Mouse (Mus musculus) neural tube, embryonic 12.5 days (tissue): Measurements from ENCODE around the gene Cd3eap. TPM values are rescaled to one million over a fixed set of nuclear protein-coding genes. Genes with fewer than 3 reads are reported as not detected.

Experiments
- ATAC-seq: fragments of 200-750 bp; cut with Nextera tagmentation; 2 replicates; pipeline ENCODE4 v1.8.0; 2017; ENCODE audit warnings: low read depth, mild to moderate bottlenecking, moderate TSS enrichment, moderate library complexity; ENCODE audit not compliant: low FRiP score
- H3K27ac ChIP-seq: fragments of 300-500 bp; sonication (generic); 2 replicates; pipeline ENCODE4 v1.5.1; 2016
- H3K27me3 ChIP-seq: fragments of 300-500 bp; sonication (generic); replicated peaks from 2 replicates; pipeline ENCODE4 v1.6.1; 2016; ENCODE audit warnings: mild to moderate bottlenecking
- H3K36me3 ChIP-seq: fragments of 300-500 bp; sonication (generic); 2 replicates; pipeline ENCODE4 v1.6.1; 2016; ENCODE audit warnings: mild to moderate bottlenecking
- H3K4me1 ChIP-seq: fragments of 300-500 bp; sonication (generic); 2 replicates; pipeline ENCODE4 v1.6.1; 2016
- H3K4me2 ChIP-seq: fragments of 300-500 bp; sonication (generic); replicated peaks from 2 replicates; pipeline ENCODE4 v1.6.1; 2016; ENCODE audit warnings: mild to moderate bottlenecking
- H3K4me3 ChIP-seq: fragments of 300-500 bp; sonication (generic); 2 replicates; pipeline ENCODE4 v1.5.1; 2016
- H3K9ac ChIP-seq: fragments of 300-500 bp; sonication (generic); 2 replicates; pipeline ENCODE4 v1.6.1; 2016; ENCODE audit warnings: mild to moderate bottlenecking
- H3K9me3 ChIP-seq: fragments of 300-500 bp; sonication (generic); 2 replicates; pipeline ENCODE4 v1.6.1; 2016; ENCODE audit warnings: mild to moderate bottlenecking
- WGBS: fragments of 180-500 bp; shearing (Covaris S2); methylation state at CpG from one replicate; pipeline ENCODE4 v1.1.7; 2016; 5-methylcytosine and 5-hydroxymethylcytosine counted together
- polyA plus RNA-seq: library from polyadenylated mRNA; unstranded; fragments of >200 nt; fragmentation: Nextera tagmentation; extraction: Ambion mirVana; gene quantifications from 2 replicates; pipeline ENCODE4 v1.2.1, GENCODE M21; 2016

The Cd3eap gene
- polyA plus RNA-seq, 1 experiment from 2014 or later: 19.8 TPM

DNA sequence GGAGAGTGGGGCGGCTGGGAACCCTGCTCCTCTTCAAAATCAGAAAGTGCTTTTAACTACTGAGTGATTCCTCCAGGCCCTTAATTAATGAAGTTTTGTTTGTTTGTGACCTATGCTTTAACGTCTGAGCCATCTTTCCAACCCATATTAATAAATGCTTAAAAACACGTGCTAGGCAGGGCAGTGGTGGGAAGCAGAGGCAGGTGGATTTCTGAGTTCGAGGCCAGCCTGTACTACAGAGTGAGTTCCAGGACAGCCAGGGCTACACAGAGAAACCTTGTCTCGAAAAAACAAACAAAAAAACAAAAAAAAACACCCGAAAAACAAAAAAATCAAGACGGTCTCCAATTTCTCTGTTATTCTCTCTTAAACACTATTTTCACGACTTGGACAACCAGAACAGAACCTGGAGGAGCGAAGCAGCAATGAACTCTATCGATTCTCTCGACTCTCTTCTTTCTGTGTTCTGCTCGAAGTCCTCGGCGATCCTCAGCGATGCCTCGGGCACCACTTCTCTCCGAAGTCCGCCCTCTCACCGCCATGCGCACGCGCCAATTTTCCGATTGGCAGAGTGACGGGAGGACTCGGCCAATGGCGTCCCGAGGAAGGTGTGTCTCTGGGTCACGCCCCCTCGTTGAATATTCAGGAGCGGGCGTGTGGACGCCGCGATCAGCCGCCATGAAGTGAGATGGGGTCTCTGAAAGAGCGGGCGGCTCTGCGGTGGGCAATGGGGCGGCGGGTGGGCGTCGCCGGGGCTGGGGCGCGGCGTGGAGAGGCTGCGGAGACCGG is 22.3 kb upstream of the Cd3eap start, which contains the start of gene Ercc2:
Gene Ercc2, plus strand, starts transcription at position 634 of the 789 bp plus-strand sequence.
- H3K9ac ChIP-seq: peak within 1 kb of the TSS; percentile 87
- H3K27me3 ChIP-seq: no peaks in the 10 kb centered on the region
- peaks cover 30% of the 10 kb centered on the region for H3K36me3 ChIP-seq
- H3K4me2 ChIP-seq: peak within 1 kb of the TSS; percentile 75
- H3K9me3 ChIP-seq: no peaks in the 10 kb centered on the region
- no peak within 1 kb of the TSS for H3K27ac ChIP-seq
- WGBS: 6% methylated on average over 48 of the region's 48 CpGs
- ATAC-seq: peak; percentile 95
- H3K4me3 ChIP-seq: peak within 1 kb of the TSS; percentile 94
- peaks cover 18% of the 10 kb centered on the region for H3K4me1 ChIP-seq

DNA sequence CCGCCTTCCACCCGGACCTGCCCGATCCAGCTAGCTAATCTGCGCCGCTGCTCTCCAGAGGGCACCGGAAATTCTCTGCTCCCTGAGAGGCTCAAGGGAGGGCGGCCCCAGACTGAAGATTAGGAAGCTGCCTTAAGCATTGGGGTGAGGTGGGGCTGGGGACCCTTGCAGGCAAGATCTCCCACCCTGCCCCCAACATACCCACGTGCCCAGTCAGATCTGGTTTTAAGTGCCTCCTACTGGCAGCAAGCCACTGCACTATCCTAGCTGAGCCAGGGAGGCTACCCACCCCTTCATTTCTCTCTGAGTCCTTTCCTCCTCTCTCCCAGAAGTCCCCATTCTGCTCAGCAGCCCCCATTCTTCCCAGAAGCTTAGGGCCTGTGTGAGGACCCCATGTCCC is 18.8 kb upstream of the Cd3eap start:
- no peaks in the 10 kb centered on the region for H3K9me3 ChIP-seq
- H3K27me3 ChIP-seq: no peaks in the 10 kb centered on the region
- H3K27ac ChIP-seq: no peak overlapping the region
- H3K36me3 ChIP-seq: peaks cover 5% of the 10 kb centered on the region
- no peak overlapping the region for H3K4me2 ChIP-seq
- H3K9ac ChIP-seq: no peak overlapping the region
- H3K4me3 ChIP-seq: no peak overlapping the region
- ATAC-seq: no peak
- WGBS: 78% methylated on average over 8 of the region's 8 CpGs
- peaks cover 8% of the 10 kb centered on the region for H3K4me1 ChIP-seq

DNA sequence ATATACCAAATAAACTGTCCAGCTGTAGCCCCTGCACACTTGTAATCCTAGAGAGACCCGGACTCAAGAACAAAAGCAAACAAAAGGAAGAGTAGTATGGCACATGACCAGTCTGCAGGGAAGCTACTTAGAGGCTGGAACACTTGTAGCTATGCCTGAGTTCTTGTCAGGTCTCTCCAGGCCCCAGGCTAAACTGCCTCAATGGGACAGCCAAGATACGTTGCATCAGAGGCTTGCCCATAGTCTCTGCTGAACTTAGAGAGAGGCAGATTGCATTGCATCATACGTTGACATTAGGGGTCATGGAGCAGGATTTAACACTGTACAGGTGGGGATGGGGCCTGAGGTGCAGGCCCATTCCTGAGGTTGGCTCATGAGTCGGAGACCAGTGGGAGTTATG is 16.7 kb upstream of the Cd3eap start:
- Histone ChIP-seq H3K4me1 (no peaks in the 10 kb centered on the region), H3K4me2 (no peak overlapping the region), H3K27me3 (no peaks in the 10 kb centered on the region), H3K4me3 (no peak overlapping the region), H3K9ac (no peak overlapping the region), H3K9me3 (no peaks in the 10 kb centered on the region), H3K27ac (no peak overlapping the region), H3K36me3 (peaks cover 5% of the 10 kb centered on the region)
- ATAC-seq: no peak
- 91% methylated on average over 4 of the region's 4 CpGs for WGBS

DNA sequence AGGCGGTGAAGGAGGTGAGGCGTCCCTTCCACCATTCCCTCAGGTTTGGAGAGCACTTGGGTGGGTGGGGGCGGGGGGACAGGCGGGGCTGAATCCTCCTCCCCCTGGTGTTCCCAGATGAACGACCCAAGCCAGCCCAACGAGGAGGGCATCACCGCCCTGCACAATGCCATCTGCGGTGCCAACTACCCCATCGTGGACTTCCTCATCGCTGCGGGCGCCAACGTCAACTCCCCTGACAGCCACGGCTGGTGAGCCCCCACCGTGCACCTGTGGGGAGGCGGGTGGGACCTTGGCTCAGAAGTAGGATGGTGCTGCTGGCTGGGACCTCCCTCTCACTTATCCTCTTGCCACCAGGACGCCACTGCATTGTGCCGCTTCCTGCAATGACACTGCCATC is 16.1 kb upstream of the Cd3eap start:
- ATAC-seq: no peak
- H3K9ac ChIP-seq: no peak overlapping the region
- 74% methylated on average over 18 of the region's 18 CpGs for WGBS

DNA sequence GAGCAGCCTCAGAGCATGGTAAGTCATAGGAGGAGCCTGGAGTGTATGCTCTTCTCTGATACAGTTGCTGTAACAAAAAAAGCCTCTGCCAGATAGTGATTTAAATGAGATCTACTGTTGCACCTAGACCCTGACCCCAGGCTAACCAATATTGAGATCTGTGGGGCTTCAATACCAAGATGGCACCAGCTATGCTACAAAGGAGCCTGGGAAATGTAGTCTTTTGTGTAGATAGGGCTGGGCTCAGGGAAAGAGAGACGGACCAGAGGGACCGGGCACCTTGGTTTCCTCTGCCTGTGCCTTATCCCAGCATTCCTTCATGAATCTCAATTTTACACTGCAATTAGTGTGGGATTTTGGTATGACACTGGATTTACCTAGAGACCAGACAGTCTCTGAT is 14.1 kb upstream of the Cd3eap start:
- Histone ChIP-seq H3K27me3 (0 out of 2 replicates have a peak, but pooled peaks cover 8% of the 10 kb centered on the region), H3K4me3 (no peak overlapping the region), H3K4me2 (no peak overlapping the region), H3K4me1 (peaks cover 4% of the 10 kb centered on the region; the same call in 1 of the 2 replicates), H3K9me3 (no peaks in the 10 kb centered on the region), H3K27ac (no peak overlapping the region), H3K36me3 (peaks cover 5% of the 10 kb centered on the region), H3K9ac (no peak overlapping the region)
- no peak for ATAC-seq
- WGBS: 83% methylated on average over 2 of the region's 2 CpGs

More for the DNA sequence above, 16.1 kb upstream of the Cd3eap start:
- Histone ChIP-seq H3K36me3 (peaks cover 5% of the 10 kb centered on the region), H3K4me2 (no peak overlapping the region), H3K27me3 (no peaks in the 10 kb centered on the region), H3K4me3 (no peak overlapping the region), H3K4me1 (no peaks in the 10 kb centered on the region), H3K27ac (no peak overlapping the region), H3K9me3 (no peaks in the 10 kb centered on the region)

DNA sequence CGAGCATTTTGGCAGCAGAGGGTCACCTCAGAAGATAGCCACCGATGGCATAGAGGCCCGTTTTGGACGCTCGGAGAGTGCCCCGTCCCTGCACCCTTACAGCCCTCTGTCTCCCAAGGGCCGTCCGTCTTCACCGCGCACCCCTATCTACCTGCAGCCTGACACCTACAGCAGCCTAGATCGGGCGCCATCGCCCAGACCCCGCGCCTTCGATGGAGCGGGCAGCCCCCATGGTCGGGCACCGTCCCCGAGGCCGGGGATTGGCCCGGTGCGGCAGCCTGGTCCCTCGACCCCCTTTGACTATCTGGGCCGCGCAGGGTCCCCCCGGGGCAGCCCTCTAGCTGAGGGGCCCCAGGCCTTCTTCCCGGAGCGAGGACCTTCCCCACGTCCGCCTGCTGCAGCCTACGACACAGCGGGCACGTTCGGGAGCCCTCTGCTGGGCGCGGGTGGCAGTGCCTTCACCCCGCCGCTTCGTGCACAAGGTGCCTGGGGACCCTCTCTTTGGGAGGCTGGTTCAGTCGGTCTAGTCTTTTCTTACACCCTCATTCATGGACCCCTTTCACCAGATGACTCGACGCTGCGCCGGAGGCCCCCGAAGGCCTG is 10.6 kb upstream of the Cd3eap start:
- ATAC-seq: peak; percentile 76
- Histone ChIP-seq H3K9me3 (no peaks in the 10 kb centered on the region), H3K4me1 (peaks cover 4% of the 10 kb centered on the region; the same call in 1 of the 2 replicates), H3K36me3 (no peaks in the 10 kb centered on the region), H3K27me3 (0 out of 2 replicates have a peak, but pooled peaks cover 8% of the 10 kb centered on the region), H3K9ac (peak overlapping the region; percentile 62), H3K4me3 (peak overlapping the region; percentile 38), H3K27ac (no peak overlapping the region), H3K4me2 (peak overlapping the region; percentile 74)
- 10% methylated on average over 46 of the region's 46 CpGs for WGBS

DNA sequence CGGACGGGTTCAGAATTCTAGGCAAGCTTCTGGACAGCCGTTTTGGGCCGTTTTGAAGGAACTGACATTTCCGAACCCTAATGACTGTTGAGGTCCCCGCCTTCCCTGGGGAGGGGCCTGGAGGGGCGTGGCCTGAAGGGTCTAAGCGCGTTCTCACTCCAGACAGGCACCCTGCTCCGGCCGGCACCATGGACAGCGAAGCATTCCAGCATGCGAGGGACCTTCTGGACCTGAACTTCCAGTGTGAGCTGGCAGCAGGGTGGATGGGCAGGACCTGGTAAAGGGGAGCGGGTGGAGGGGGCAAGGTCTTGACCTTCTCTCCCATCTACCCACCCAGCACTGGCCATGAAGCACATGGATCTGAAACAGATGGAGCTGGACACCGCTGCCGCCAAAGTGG is 9.1 kb upstream of the Cd3eap start:
- 24% methylated on average over 16 of the region's 16 CpGs for WGBS
- Histone ChIP-seq H3K4me2 (no peak overlapping the region), H3K27ac (no peak overlapping the region), H3K9ac (no peak overlapping the region), H3K36me3 (no peaks in the 10 kb centered on the region), H3K27me3 (0 out of 2 replicates have a peak, but pooled peaks cover 8% of the 10 kb centered on the region), H3K9me3 (no peaks in the 10 kb centered on the region), H3K4me1 (peaks cover 4% of the 10 kb centered on the region; the same call in 1 of the 2 replicates), H3K4me3 (no peak overlapping the region)
- ATAC-seq: no peak

DNA sequence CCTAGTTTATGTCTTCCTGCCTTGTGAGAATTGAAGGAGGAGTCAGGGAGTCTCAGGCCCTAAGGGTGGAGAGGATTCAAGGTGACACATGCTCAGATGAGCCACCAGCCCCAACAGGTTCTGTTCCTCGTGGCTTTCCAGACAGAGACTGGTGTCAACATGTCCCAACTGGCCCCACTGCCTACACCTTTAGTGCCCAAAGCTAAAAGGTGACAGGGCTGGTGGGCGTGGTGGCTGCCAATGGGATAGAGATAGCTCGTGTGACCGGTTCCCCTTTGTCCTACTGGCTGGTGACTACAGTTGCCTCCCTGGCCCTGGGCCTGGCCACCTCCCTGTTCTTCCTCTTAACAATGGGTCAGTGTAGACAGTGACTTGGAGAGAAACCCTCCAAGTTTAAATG is 6.1 kb upstream of the Cd3eap start:
- no peak overlapping the region for H3K4me3 ChIP-seq
- no peaks in the 10 kb centered on the region for H3K9me3 ChIP-seq
- 0 out of 2 replicates have a peak, but pooled peaks cover 8% of the 10 kb centered on the region for H3K27me3 ChIP-seq
- no peak overlapping the region for H3K9ac ChIP-seq
- peaks cover 18% of the 10 kb centered on the region for H3K4me1 ChIP-seq
- no peak overlapping the region for H3K27ac ChIP-seq
- ATAC-seq: no peak
- H3K36me3 ChIP-seq: no peaks in the 10 kb centered on the region
- H3K4me2 ChIP-seq: no peak overlapping the region
- 80% methylated on average over 4 of the region's 4 CpGs for WGBS

DNA sequence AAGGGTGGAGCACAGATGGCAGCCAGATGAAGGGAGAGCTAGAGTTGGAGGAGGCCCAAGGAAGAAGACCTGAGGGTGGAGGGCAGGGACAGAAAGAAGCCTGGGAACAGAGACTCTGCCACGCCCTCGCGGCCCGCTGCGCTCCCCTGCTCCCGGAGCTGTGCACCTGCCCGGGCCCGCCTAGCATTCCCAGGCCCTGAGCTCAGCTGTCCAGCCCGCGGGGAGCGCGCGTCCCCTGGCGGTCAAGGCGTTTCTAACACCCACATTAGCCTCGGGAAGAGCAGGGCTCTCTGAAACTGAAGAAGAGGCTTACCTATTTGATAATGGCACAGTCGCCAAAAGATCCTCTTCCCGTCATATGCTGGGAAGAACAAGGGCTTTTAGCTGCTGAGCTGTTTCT is 4.6 kb upstream of the Cd3eap start:
- Histone ChIP-seq H3K9ac (no peak overlapping the region), H3K4me2 (peak overlapping the region; percentile 18; the same call in 1 of the 2 replicates), H3K4me1 (peaks cover 19% of the 10 kb centered on the region), H3K4me3 (no peak overlapping the region), H3K27ac (no peak overlapping the region), H3K27me3 (0 out of 2 replicates have a peak, but pooled peaks cover 4% of the 10 kb centered on the region), H3K9me3 (no peaks in the 10 kb centered on the region), H3K36me3 (no peaks in the 10 kb centered on the region)
- no peak for ATAC-seq
- WGBS: 6% methylated on average over 18 of the region's 18 CpGs

DNA sequence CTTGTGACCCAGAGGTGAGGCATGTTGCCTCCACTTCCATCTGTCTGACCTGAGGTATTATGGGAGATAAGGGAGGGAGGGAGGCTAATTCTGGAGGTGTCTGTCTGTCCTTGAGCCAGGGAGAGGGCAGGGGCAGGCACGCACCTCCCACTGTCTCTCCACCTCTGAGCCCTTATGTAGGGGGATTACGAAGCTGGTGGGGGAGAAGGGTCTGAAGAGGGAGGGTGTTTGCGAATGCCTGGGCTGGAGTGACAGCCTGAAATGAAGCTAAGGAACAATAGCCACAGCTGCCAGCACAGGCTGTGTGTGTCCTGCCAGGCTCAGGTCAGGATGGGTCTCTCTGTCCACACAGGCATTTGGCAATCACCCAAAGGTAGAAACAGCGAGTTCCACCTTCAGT is 3.0 kb upstream of the Cd3eap start:
- H3K36me3 ChIP-seq: peaks cover 8% of the 10 kb centered on the region
- no peaks in the 10 kb centered on the region for H3K27me3 ChIP-seq
- 60% methylated on average over 4 of the region's 4 CpGs for WGBS
- H3K9me3 ChIP-seq: no peaks in the 10 kb centered on the region
- ATAC-seq: no peak
- H3K27ac ChIP-seq: no peak overlapping the region
- peak overlapping the region; percentile 99; the same call in 1 of the 2 replicates for H3K4me2 ChIP-seq
- no peak overlapping the region for H3K9ac ChIP-seq
- peaks cover 29% of the 10 kb centered on the region for H3K4me1 ChIP-seq
- no peak overlapping the region for H3K4me3 ChIP-seq

DNA sequence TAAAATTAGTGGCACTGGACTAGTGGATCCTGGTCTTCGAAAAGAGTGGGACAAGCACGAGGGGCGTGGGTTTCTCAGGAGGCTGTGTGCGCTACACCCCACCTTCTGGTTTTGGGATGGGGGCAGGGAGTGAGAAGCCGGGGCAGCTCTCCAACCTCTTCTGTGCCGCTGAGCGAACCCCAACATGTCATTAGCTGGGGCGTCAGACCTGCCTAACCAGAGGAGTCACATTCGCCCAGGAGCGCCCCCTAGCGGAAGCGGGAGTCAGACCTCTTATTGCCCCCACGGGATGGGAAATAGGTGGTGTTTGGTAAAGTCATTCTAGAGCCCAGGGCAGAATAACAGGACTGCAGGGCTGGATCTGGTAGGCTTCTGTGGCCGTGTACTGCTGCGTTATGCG is 2.4 kb upstream of the Cd3eap start:
- Histone ChIP-seq H3K9me3 (no peaks in the 10 kb centered on the region), H3K27ac (no peak overlapping the region), H3K36me3 (peaks cover 12% of the 10 kb centered on the region), H3K4me2 (peak overlapping the region; percentile 99), H3K27me3 (no peaks in the 10 kb centered on the region), H3K9ac (no peak overlapping the region), H3K4me3 (peak overlapping the region; percentile 67), H3K4me1 (peaks cover 29% of the 10 kb centered on the region)
- 16% methylated on average over 16 of the region's 16 CpGs for WGBS
- no peak for ATAC-seq

DNA sequence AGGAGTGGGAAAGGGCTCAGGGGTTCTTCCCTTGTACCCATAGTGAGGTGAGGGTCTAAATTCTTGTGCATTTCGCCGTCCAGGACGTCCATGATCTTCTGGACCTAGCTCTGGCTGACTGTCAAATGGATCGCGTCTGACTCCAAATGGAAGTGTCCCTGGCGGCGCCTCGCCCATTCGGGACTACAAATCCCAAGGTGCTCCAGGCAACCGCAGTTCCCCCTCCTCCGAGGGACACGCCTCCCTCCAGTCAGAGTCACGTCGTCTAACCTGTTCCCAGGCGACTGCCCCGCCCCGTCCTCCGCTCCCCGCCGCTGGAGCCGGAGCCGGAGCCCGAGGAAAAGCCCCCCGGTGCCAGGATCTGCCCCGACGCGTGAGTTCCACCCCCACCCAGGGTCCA is 1.7 kb upstream of the Cd3eap start:
- H3K27me3 ChIP-seq: no peaks in the 10 kb centered on the region
- peak; percentile 49; the same call in 1 of the 2 replicates for ATAC-seq
- peaks cover 29% of the 10 kb centered on the region for H3K4me1 ChIP-seq
- H3K27ac ChIP-seq: no peak overlapping the region
- H3K9ac ChIP-seq: peak overlapping the region; percentile 46; the same call in 1 of the 2 replicates
- H3K36me3 ChIP-seq: peaks cover 18% of the 10 kb centered on the region
- H3K4me3 ChIP-seq: peak overlapping the region; percentile 67
- H3K9me3 ChIP-seq: no peaks in the 10 kb centered on the region
- H3K4me2 ChIP-seq: peak overlapping the region; percentile 99
- WGBS: under 1% methylated on average over 27 of the region's 27 CpGs
